Mouse (Mus musculus) c-Kit-positive CD71-positive TER-119-negative erythroid progenitor cells, embryonic 14.5 days (primary cell): ENCODE results near the gene Ift122.

Source experiments
- DNase-seq: peaks from one replicate; pipeline ENCODE4 v3.0.0-alpha.2; 2013; ENCODE audit warnings: low read depth

The Ift122 gene

GRCm38 (mm10) chr6:115891497-115892061 is 38.3 kb downstream of the Ift122 start:
- DNase-seq, result no peak

GRCm38 (mm10) chr6:115892363-115892762 is 39.1 kb downstream of the Ift122 start:
- no peak for DNase-seq

GRCm38 (mm10) chr6:115896346-115896745 is 43.1 kb downstream of the Ift122 start:
- no peak for DNase-seq

- DNase-seq, result no peak
These were observed 43.8 kb downstream of the Ift122 start for GRCm38 (mm10) chr6:115897117-115897516.

GRCm38 (mm10) chr6:115897926-115898520 is 44.8 kb downstream of the Ift122 start:
- no peak for DNase-seq

GRCm38 (mm10) chr6:115901062-115901461 is 47.8 kb downstream of the Ift122 start:
- no peak for DNase-seq

GRCm38 (mm10) chr6:115901489-115901931 is 48.2 kb downstream of the Ift122 start:
- no peak for DNase-seq

GRCm38 (mm10) chr6:115902545-115902944 is 49.3 kb downstream of the Ift122 start:
- DNase-seq, result no peak

- no peak for DNase-seq
These were observed 52.3 kb downstream of the Ift122 start for GRCm38 (mm10) chr6:115905568-115905967.

- DNase-seq, result no peak
These were observed 53.2 kb downstream of the Ift122 start for GRCm38 (mm10) chr6:115906455-115906854.

- DNase-seq, result no peak
These were observed 53.6 kb downstream of the Ift122 start for GRCm38 (mm10) chr6:115906871-115907270.

- DNase-seq, result no peak
These were observed 55.2 kb downstream of the Ift122 start for GRCm38 (mm10) chr6:115908421-115908982.

- DNase-seq, result no peak
These were observed 55.8 kb downstream of the Ift122 start for GRCm38 (mm10) chr6:115909052-115909451.

GRCm38 (mm10) chr6:115909940-115910339 is 56.7 kb downstream of the Ift122 start:
- DNase-seq, result no peak

GRCm38 (mm10) chr6:115911763-115912162 is 58.5 kb downstream of the Ift122 start:
- DNase-seq, result no peak

GRCm38 (mm10) chr6:115913482-115913881 is 60.2 kb downstream of the Ift122 start:
- no peak for DNase-seq

- DNase-seq, result no peak
These were observed 61.4 kb downstream of the Ift122 start for GRCm38 (mm10) chr6:115914511-115915202.

- DNase-seq, result no peak
These were observed 62.6 kb downstream of the Ift122 start for GRCm38 (mm10) chr6:115915601-115916445.

GRCm38 (mm10) chr6:115916611-115917010 is 63.3 kb downstream of the Ift122 start:
- no peak for DNase-seq

- DNase-seq, result no peak
These were observed 65.3 kb downstream of the Ift122 start for GRCm38 (mm10) chr6:115918615-115919014.

- no peak for DNase-seq
These were observed 66.6 kb downstream of the Ift122 start for GRCm38 (mm10) chr6:115919876-115920275.

- DNase-seq, result no peak
These were observed 71.6 kb downstream of the Ift122 start for GRCm38 (mm10) chr6:115924829-115925228.
